Mouse (Mus musculus) midbrain, embryonic 15.5 days (tissue): ENCODE measurements around the gene Ms4a10. TPM values are rescaled to one million over a fixed set of nuclear protein-coding genes. Genes with fewer than 3 reads are reported as not detected.

Source experiments
- polyA plus RNA-seq: library from polyadenylated mRNA; unstranded; fragments of >200 nt; fragmentation: Nextera tagmentation; extraction: Ambion mirVana; gene quantifications from 2 replicates; pipeline ENCODE4 v1.2.1, GENCODE M21; 2015

The Ms4a10 gene
- polyA plus RNA-seq, 1 experiment from 2014 or later = not detected

Other genes starting within 250 kb of the Ms4a10 start
- gene Cd5, start 235.7 kb downstream of the Ms4a10 start, polyA plus RNA-seq = 0.52 and 0.86 TPM in 2 replicates
- gene Cd6, start 144.6 kb downstream of the Ms4a10 start, polyA plus RNA-seq = 0.19 TPM in 1 of 2 replicates, not detected in the other
- 0.13 and 0.31 TPM in 2 replicates for gene Slc15a3, start 134.9 kb downstream of the Ms4a10 start, polyA plus RNA-seq
- 224 and 236 TPM in 2 replicates for gene Tmem132a, start 104.7 kb downstream of the Ms4a10 start, polyA plus RNA-seq
- 46.2 and 48.4 TPM in 2 replicates for gene Tmem109, start 92.7 kb downstream of the Ms4a10 start, polyA plus RNA-seq
- gene Prpf19, start 79.4 kb downstream of the Ms4a10 start, polyA plus RNA-seq = 44.5 and 47.5 TPM in 2 replicates
- 0.49 and 0.79 TPM in 2 replicates for gene Zp1, start 54.0 kb downstream of the Ms4a10 start, polyA plus RNA-seq
- gene Ptgdr2, start 37.5 kb downstream of the Ms4a10 start, polyA plus RNA-seq = 0.06 and 0.12 TPM in 2 replicates
- 13.3 and 14.1 TPM in 2 replicates for gene Ccdc86, start 25.4 kb downstream of the Ms4a10 start, polyA plus RNA-seq
- not detected in 2 replicates for gene Ms4a15, start 18.6 kb upstream of the Ms4a10 start, polyA plus RNA-seq
- gene Ms4a18, start 43.4 kb upstream of the Ms4a10 start, polyA plus RNA-seq = not detected in 2 replicates
- gene Ms4a8a, start 106.4 kb upstream of the Ms4a10 start, polyA plus RNA-seq = not detected in 2 replicates
- not detected in 2 replicates for gene 1700017D01Rik, start 156.2 kb upstream of the Ms4a10 start, polyA plus RNA-seq
- not detected in 2 replicates for gene 1700025F22Rik, start 190.7 kb upstream of the Ms4a10 start, polyA plus RNA-seq
- not detected in 2 replicates for gene Ms4a13, start 222.1 kb upstream of the Ms4a10 start, polyA plus RNA-seq